Mouse (Mus musculus) CH12.LX (cell line): ENCODE data around the gene Aspscr1. TPM values are rescaled to one million over a fixed set of nuclear protein-coding genes. Genes with fewer than 3 reads are reported as not detected.
A peak's percentile ranks its signal among the peaks of the same experiment; 100 is the strongest.

Experiments
- DNase-seq: peaks from one replicate; pipeline ENCODE4 v3.0.0-alpha.2; 2013; ENCODE audit errors: extremely low read depth
- H3K27ac ChIP-seq: 2 replicates; pipeline ENCODE4 v1.5.1; 2012; ENCODE audit warnings: low read depth, mild to moderate bottlenecking, control low read depth, moderate library complexity; ENCODE audit not compliant: insufficient read depth
- H3K27me3 ChIP-seq: replicated peaks from 2 replicates; pipeline ENCODE3; 2012; ENCODE audit warnings: inconsistent platforms
- H3K36me3 ChIP-seq, 2 experiments: replicated peaks in 1 of 2; 2 replicates each; pipeline versions ENCODE3 to v1.6.1; 2012; ENCODE audit warnings: inconsistent platforms in 1 of 2, low read length in 1 of 2, mild to moderate bottlenecking in 1 of 2, mixed read lengths in 1 of 2, moderate library complexity in 1 of 2; ENCODE audit not compliant: control insufficient read depth in 1 of 2, insufficient read depth in 1 of 2
- H3K4me1 ChIP-seq, 2 experiments: 2 replicates each; pipeline ENCODE4 v1.6.1; 2012; ENCODE audit warnings: inconsistent platforms in 1 of 2, moderate library complexity in 1 of 2; ENCODE audit not compliant: insufficient read depth in 2 of 2, control insufficient read depth in 1 of 2
- H3K4me2 ChIP-seq: 2 replicates; pipeline ENCODE4 v1.6.1; 2012; ENCODE audit warnings: low read depth, mild to moderate bottlenecking, control low read depth; ENCODE audit not compliant: poor library complexity, insufficient read depth, severe bottlenecking
- H3K4me3 ChIP-seq, 3 experiments: fragments of 150-350 bp in 1 of 3; sonication (generic) in 1 of 3; replicated peaks in 1 of 3; 2 replicates each; pipeline versions ENCODE3 to v1.5.1; 2011 to 2012; ENCODE audit warnings: low read depth in 2 of 3, low read length in 2 of 3, mild to moderate bottlenecking in 2 of 3, moderate library complexity in 2 of 3, control low read depth in 1 of 3, improper control_type of control experiment in 1 of 3, inconsistent platforms in 1 of 3, mixed read lengths in 1 of 3; ENCODE audit not compliant: poor library complexity in 1 of 3
- H3K79me2 ChIP-seq: replicated peaks from 2 replicates; pipeline ENCODE4 v1.6.1; 2012; ENCODE audit warnings: mild to moderate bottlenecking, moderate library complexity; ENCODE audit not compliant: control insufficient read depth, poor library complexity, insufficient read depth, severe bottlenecking; ENCODE audit errors: extremely low read depth
- H3K9ac ChIP-seq: 2 replicates; pipeline ENCODE4 v1.6.1; 2012; ENCODE audit warnings: low read depth, mild to moderate bottlenecking, control low read depth, moderate library complexity; ENCODE audit not compliant: insufficient read depth
- H3K9me3 ChIP-seq: replicated peaks from 2 replicates; pipeline ENCODE3; 2012; ENCODE audit warnings: low read length, inconsistent platforms, mixed read lengths
- BHLHE40 ChIP-seq: IDR thresholded peaks from 2 replicates; pipeline ENCODE4 v1.6.1; 2011; ENCODE audit warnings: mild to moderate bottlenecking, low read depth, low read length, improper control_type of control experiment
- CHD1 ChIP-seq: IDR thresholded peaks from 2 replicates; pipeline ENCODE4 v1.6.1; 2012; ENCODE audit warnings: low read depth, low read length, improper control_type of control experiment, inconsistent platforms
- CTCF ChIP-seq, 2 experiments: IDR thresholded peaks in 1 of 2; conservative IDR thresholded peaks in 1 of 2; 2 replicates each; pipeline ENCODE4 v1.5.1; 2011 to 2012; ENCODE audit warnings: low read depth in 2 of 2, low read length in 2 of 2, improper control_type of control experiment in 1 of 2, inconsistent platforms in 1 of 2, mild to moderate bottlenecking in 1 of 2, moderate library complexity in 1 of 2
- EP300 ChIP-seq: IDR thresholded peaks from 2 replicates; pipeline ENCODE4 v1.6.1; 2011; ENCODE audit warnings: low read length, improper control_type of control experiment
- HCFC1 ChIP-seq: IDR thresholded peaks from 2 replicates; pipeline ENCODE4 v1.6.1; 2012; ENCODE audit warnings: low read depth, mild to moderate bottlenecking, inconsistent platforms, low read length, improper control_type of control experiment
- JUND ChIP-seq: conservative IDR thresholded peaks from 2 replicates; pipeline ENCODE4 v1.6.1; 2011; ENCODE audit warnings: low read depth, low read length, improper control_type of control experiment
- KAT2A ChIP-seq: IDR thresholded peaks from 2 replicates; pipeline ENCODE4 v1.6.1; 2012; ENCODE audit warnings: low read length, improper control_type of control experiment, inconsistent platforms; ENCODE audit not compliant: insufficient replicate concordance
- MAX ChIP-seq: IDR thresholded peaks from 2 replicates; pipeline ENCODE4 v1.6.1; 2011; ENCODE audit warnings: low read length, improper control_type of control experiment
- MAZ ChIP-seq: IDR thresholded peaks from 2 replicates; pipeline ENCODE4 v1.6.1; 2012; ENCODE audit warnings: low read depth, mild to moderate bottlenecking, inconsistent platforms, low read length, improper control_type of control experiment, moderate library complexity
- MEF2A ChIP-seq: IDR thresholded peaks from 2 replicates; pipeline ENCODE4 v1.6.1; 2014; ENCODE audit warnings: low read depth, mild to moderate bottlenecking, inconsistent platforms, low read length, improper control_type of control experiment, borderline replicate concordance
- MXI1 ChIP-seq: IDR thresholded peaks from 2 replicates; pipeline ENCODE4 v1.6.1; 2011; ENCODE audit warnings: mild to moderate bottlenecking, low read depth, low read length, improper control_type of control experiment
- NELFE ChIP-seq: IDR thresholded peaks from 2 replicates; pipeline ENCODE4 v1.6.1; 2011; ENCODE audit warnings: low read depth, low read length, improper control_type of control experiment
- PAX5 ChIP-seq: IDR thresholded peaks from 2 replicates; pipeline ENCODE4 v1.6.1; 2012; ENCODE audit warnings: low read length, inconsistent platforms, mixed read lengths
- RAD21 ChIP-seq: IDR thresholded peaks from 2 replicates; pipeline ENCODE4 v1.6.1; 2011; ENCODE audit warnings: low read depth, mild to moderate bottlenecking, low read length, improper control_type of control experiment, moderate library complexity
- RCOR1 ChIP-seq: conservative IDR thresholded peaks from 2 replicates; pipeline ENCODE4 v1.6.1; 2012; ENCODE audit warnings: low read depth, mild to moderate bottlenecking, inconsistent platforms, low read length, improper control_type of control experiment
- SIN3A ChIP-seq: IDR thresholded peaks from 2 replicates; pipeline ENCODE4 v1.6.1; 2012; ENCODE audit warnings: low read length, improper control_type of control experiment, inconsistent platforms
- TBP ChIP-seq: conservative IDR thresholded peaks from 2 replicates; pipeline ENCODE4 v1.6.1; 2011; ENCODE audit warnings: low read depth, low read length, improper control_type of control experiment
- TCF12 ChIP-seq: IDR thresholded peaks from 2 replicates; pipeline ENCODE4 v1.6.1; 2014; ENCODE audit warnings: low read depth, mild to moderate bottlenecking, inconsistent platforms, low read length, improper control_type of control experiment
- USF1 ChIP-seq: IDR thresholded peaks from 2 replicates; pipeline ENCODE4 v1.6.1; 2014; ENCODE audit warnings: low read depth, mild to moderate bottlenecking, inconsistent platforms, low read length, improper control_type of control experiment
- USF2 ChIP-seq: conservative IDR thresholded peaks from 2 replicates; pipeline ENCODE4 v1.6.1; 2011; ENCODE audit warnings: low read depth, low read length, improper control_type of control experiment
- ZC3H11A ChIP-seq: IDR thresholded peaks from 2 replicates; pipeline ENCODE4 v1.6.1; 2012; ENCODE audit warnings: low read depth, mild to moderate bottlenecking, inconsistent platforms, low read length, improper control_type of control experiment
- ZNF384 ChIP-seq: IDR thresholded peaks from 2 replicates; pipeline ENCODE4 v1.6.1; 2012; ENCODE audit warnings: low read depth, low read length, improper control_type of control experiment, inconsistent platforms
- dilution Hi-C: fragments of 300-500 bp; cut with MboI; formaldehyde crosslinking; loops from 2 replicates; pipeline ENCODE4 v1.14.3; 2020; ENCODE audit warnings: low sequenced_read_pairs; ENCODE audit not compliant: extremely low pct_unique_long_range_greater_than_20kb, extremely low pct_ligation_motif_present
- in situ Hi-C: fragments of 300-500 bp; cut with MboI; formaldehyde crosslinking; loops from 3 replicates; pipeline ENCODE4 v1.14.3; 2019; ENCODE audit warnings: low sequenced_read_pairs, low pct_ligation_motif_present, low pct_unique_long_range_greater_than_20kb, mixed read lengths
- polyA plus RNA-seq: library from polyadenylated mRNA; unstranded; fragments of >175 nt; gene quantifications from 2 replicates; pipeline ENCODE4 v1.2.1, GENCODE M21; 2012; ENCODE audit warnings: low read depth; ENCODE audit not compliant: insufficient read length
- total RNA-seq, 2 experiments: library from RNA; depleted of rRNA; stranded (reverse); fragments of 300-350 nt in 1 of 2; fragments of >200 nt in 1 of 2; gene quantifications; 2 replicates each; pipeline ENCODE4 v1.2.3; 2012 to 2014

Aspscr1 gene
- total and polyA plus RNA-seq, 3 experiments, result 27.3 to 69.9 (median 34.1) TPM

GRCm38 (mm10) chr11:120643601-120643987 is 29.2 kb upstream of the Aspscr1 start, which contains the start of gene Pycr1 (continued):
- TF ChIP-seq MEF2A (peak; percentile 24; the same call in 1 of the 2 replicates), CHD1 (no peak), EP300 (no peak), RCOR1 (no peak; the same call in 1 of the 2 replicates), JUND (peak; percentile 64), PAX5 (no peak), CTCF (conservative IDR thresholded peaks at IDR 0.05 in 1 of 2, IDR thresholded peaks at IDR 0.05 in 1 of 2; ENCODE audit: low read depth in 2 of 2, low read length in 2 of 2) (no peak), ZNF384 (no peak)

- no peak overlapping the region for H3K27ac ChIP-seq
- no peak overlapping the region for H3K9ac ChIP-seq
- TF ChIP-seq PAX5, result no peak
- TF ChIP-seq JUND, result no peak
- TF ChIP-seq MXI1, result no peak
- TF ChIP-seq ZC3H11A, result no peak
- no peak for TF ChIP-seq USF1
- no peak for TF ChIP-seq BHLHE40
- TF ChIP-seq TBP, result no peak
- no peak for TF ChIP-seq MEF2A
- TF ChIP-seq MAZ, result no peak
- TF ChIP-seq KAT2A, result no peak
- TF ChIP-seq HCFC1, result no peak
- TF ChIP-seq CHD1, result no peak
- no peak for TF ChIP-seq EP300
- TF ChIP-seq SIN3A, result no peak
- TF ChIP-seq RAD21, result no peak
- TF ChIP-seq TCF12, result no peak
- no peak for TF ChIP-seq CTCF (conservative IDR thresholded peaks at IDR 0.05 in 1 of 2, IDR thresholded peaks at IDR 0.05 in 1 of 2; ENCODE audit: low read depth in 2 of 2, low read length in 2 of 2)
- TF ChIP-seq MAX, result no peak
- no peak for TF ChIP-seq USF2
- TF ChIP-seq NELFE, result no peak
- peaks cover 16 to 39% of the 10 kb centered on the region in 2 experiments for H3K4me1 ChIP-seq
- peak overlapping the region; percentile 74; the same call in 1 of the 2 replicates for H3K4me2 ChIP-seq
- no peaks in the 10 kb centered on the region for H3K9me3 ChIP-seq
- dilution Hi-C loops (no loop called here), in situ Hi-C loops (no loop called here)
- no peak for DNase-seq
- no peaks in the 10 kb centered on the region for H3K79me2 ChIP-seq
- peaks cover 3% of the 10 kb centered on the region for H3K27me3 ChIP-seq
- H3K36me3 ChIP-seq, result no peaks in the 10 kb centered on the region
- peak overlapping the region; percentile 15 to 46 (median 40) for H3K4me3 ChIP-seq
Measured at GRCm38 (mm10) chr11:120647047-120647830, 25.5 kb upstream of the Aspscr1 start.
